Mouse (Mus musculus) kidney, embryonic 16.5 days (tissue): ENCODE data around the gene Efcab14. TPM values are rescaled to one million over a fixed set of nuclear protein-coding genes. Genes with fewer than 3 reads are reported as not detected.

Experiments
- polyA plus RNA-seq: library from polyadenylated mRNA; unstranded; fragments of >200 nt; fragmentation: Nextera tagmentation; extraction: Ambion mirVana; gene quantifications from 2 replicates; pipeline ENCODE4 v1.2.1, GENCODE M21; 2015

Efcab14 gene
- polyA plus RNA-seq, 1 experiment from 2014 or later, result 32.7 TPM

Other genes starting within 250 kb of the Efcab14 start
- gene Cyp4a14, start 241.6 kb upstream of the Efcab14 start, polyA plus RNA-seq, result 0.40 and 0.47 TPM in 2 replicates
- 3.0 and 3.1 TPM in 2 replicates for gene Cyp4a10, start 219.5 kb upstream of the Efcab14 start, polyA plus RNA-seq
- gene Cyp4a31, start 174.1 kb upstream of the Efcab14 start, polyA plus RNA-seq, result 41.3 and 57.4 TPM in 2 replicates
- not detected in 2 replicates for gene Cyp4a32, start 136.8 kb upstream of the Efcab14 start, polyA plus RNA-seq
- 7.9 and 8.8 TPM in 2 replicates for gene Cyp4b1, start 90.0 kb upstream of the Efcab14 start, polyA plus RNA-seq
- gene Tex38, start 43.3 kb downstream of the Efcab14 start, polyA plus RNA-seq, result 0.20 and 0.37 TPM in 2 replicates
- 58.0 and 59.7 TPM in 2 replicates for gene Atpaf1, start 47.1 kb downstream of the Efcab14 start, polyA plus RNA-seq
- 11.8 and 15.2 TPM in 2 replicates for gene Mob3c, start 90.3 kb downstream of the Efcab14 start, polyA plus RNA-seq
- gene Mknk1, start 101.5 kb downstream of the Efcab14 start, polyA plus RNA-seq, result 29.9 and 31.0 TPM in 2 replicates
- 0.07 TPM in 1 of 2 replicates, not detected in the other for gene Kncn, start 146.7 kb downstream of the Efcab14 start, polyA plus RNA-seq
- 0.10 TPM in 1 of 2 replicates, not detected in the other for gene 6430628N08Rik, start 152.9 kb downstream of the Efcab14 start, polyA plus RNA-seq
- gene Dmbx1, start 202.2 kb downstream of the Efcab14 start, polyA plus RNA-seq, result not detected in 2 replicates